Mouse (Mus musculus) bone marrow macrophage, adult 2 months (primary cell): ENCODE results near the gene Mapk8. TPM values are rescaled to one million over a fixed set of nuclear protein-coding genes. Genes with fewer than 3 reads are reported as not detected.

Source experiments
- H3K27ac ChIP-seq: 2 replicates; pipeline ENCODE4 v1.5.1; 2012; ENCODE audit warnings: low read depth, low read length; ENCODE audit not compliant: insufficient read depth
- H3K4me1 ChIP-seq: 2 replicates; pipeline ENCODE4 v1.6.1; 2012; ENCODE audit warnings: low read length; ENCODE audit not compliant: control insufficient read depth, insufficient read depth
- H3K4me3 ChIP-seq: 2 replicates; pipeline ENCODE4 v1.5.1; 2012; ENCODE audit warnings: mild to moderate bottlenecking, low read length, moderate library complexity; ENCODE audit not compliant: insufficient read depth
- CTCF ChIP-seq: IDR thresholded peaks from 2 replicates; pipeline ENCODE4 v1.5.1; 2012; ENCODE audit warnings: low read depth, mild to moderate bottlenecking, low read length, moderate library complexity
- POLR2A ChIP-seq: IDR thresholded peaks from 2 replicates; pipeline ENCODE4 v1.6.1; 2012; ENCODE audit warnings: mild to moderate bottlenecking, low read depth, low read length, borderline replicate concordance
- polyA plus RNA-seq: library from polyadenylated mRNA; stranded (reverse); fragments of >200 nt; gene quantifications from 2 replicates; pipeline ENCODE4 v1.2.4, GENCODE M21; 2012; ENCODE audit not compliant: missing spikeins, insufficient read depth, insufficient read length

Gene Mapk8
- polyA plus RNA-seq, 1 experiment, result 15.7 TPM

GRCm38 (mm10) chr14:33330986-33331385, 116.0 kb downstream of the Mapk8 start:
- Histone ChIP-seq H3K27ac (no peak overlapping the region), H3K4me3 (no peak overlapping the region), H3K4me1 (no peaks in the 10 kb centered on the region)
- no peak for TF ChIP-seq POLR2A
- TF ChIP-seq CTCF, result no peak

- H3K27ac ChIP-seq, result no peak overlapping the region
- H3K4me3 ChIP-seq, result no peak overlapping the region
- peaks cover 6% of the 10 kb centered on the region for H3K4me1 ChIP-seq
- no peak for TF ChIP-seq POLR2A
- TF ChIP-seq CTCF, result no peak
Observed at GRCm38 (mm10) chr14:33329297-33329805, 117.6 kb downstream of the Mapk8 start.

GRCm38 (mm10) chr14:33328369-33328768, 118.6 kb downstream of the Mapk8 start:
- Histone ChIP-seq H3K4me1 (peaks cover 15% of the 10 kb centered on the region), H3K27ac (no peak overlapping the region), H3K4me3 (no peak overlapping the region)
- TF ChIP-seq POLR2A (no peak), CTCF (no peak)

Other genes starting within 250 kb of the Mapk8 start
- 39.5 and 39.6 TPM in 2 replicates for gene Arhgap22, start 233.1 kb downstream of the Mapk8 start, polyA plus RNA-seq
- gene Frmpd2, start 24.5 kb upstream of the Mapk8 start, polyA plus RNA-seq, result not detected in 2 replicates
- gene Ptpn20, start 142.0 kb upstream of the Mapk8 start, polyA plus RNA-seq, result not detected in 2 replicates